In the genomic region with DNA sequence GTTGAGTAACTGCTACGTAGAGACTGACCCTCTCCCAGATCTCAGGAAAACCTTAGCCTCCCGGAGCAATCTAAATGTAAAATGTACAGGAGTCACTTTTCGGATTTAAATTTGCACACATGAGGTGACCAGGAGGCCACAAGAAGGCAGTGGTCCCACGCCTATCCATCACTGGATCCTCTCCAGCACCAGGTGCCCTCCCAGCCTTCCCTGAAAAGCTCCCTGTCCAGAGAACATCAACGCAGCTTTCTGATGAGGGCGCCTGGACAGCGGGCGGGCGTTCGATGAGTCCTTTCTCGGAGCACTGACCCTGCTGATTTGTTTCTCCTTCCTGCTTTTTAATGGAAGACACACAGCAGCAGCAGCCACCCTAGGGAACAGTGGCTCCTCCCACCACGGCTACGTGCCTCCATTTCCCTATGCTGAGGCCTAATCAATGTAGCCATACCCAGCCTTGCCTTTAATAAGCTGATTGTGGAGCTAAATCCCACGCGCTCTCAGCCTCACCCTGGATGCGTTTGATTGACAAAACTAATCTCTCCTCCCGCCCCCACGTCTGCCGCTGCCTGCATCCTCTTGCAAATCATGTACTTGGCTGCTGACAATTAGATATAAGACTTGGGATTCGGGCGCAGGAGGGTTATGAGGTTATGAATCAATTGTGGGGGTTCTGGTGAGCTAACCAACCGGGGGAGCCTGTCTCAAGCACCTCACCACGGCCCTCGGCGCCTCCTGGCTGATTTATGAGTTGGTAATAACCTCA, we compare ENCODE assay signal across 10 mouse cellular contexts.
DNase-seq lines count a peak whose midpoint lies in the region; ATAC-seq and TF ChIP-seq lines count a peak whose summit lies in the region.
"Had no signal": no experiment of that assay in that cellular context is flagged by ENCODE, and none has a peak within 500 bp of the region (broad histone marks: within the 10 kb centered on the region; RNA-seq: fewer than 3 reads in every experiment).

No protein-coding gene starts in this region.

- 64% methylated on average over 25 of the region's 25 CpGs for WGBS in forebrain, embryonic 13.5 days
- WGBS in forebrain, embryonic 11.5 days, result 71% methylated on average over 25 of the region's 25 CpGs
- 42% methylated on average over 25 of the region's 25 CpGs for WGBS in midbrain, postnatal 0 days

- peaks cover 33% of the 10 kb centered on the region for H3K4me1 ChIP-seq in forebrain, embryonic 13.5 days
- H3K4me1 ChIP-seq in forebrain, embryonic 11.5 days (replicated peaks; ENCODE audit: control insufficient read depth, insufficient read depth, low read length), result no peaks in the 10 kb centered on the region
- 0 out of 2 replicates have a peak, but pooled peaks cover 2% of the 10 kb centered on the region for H3K4me1 ChIP-seq in midbrain, postnatal 0 days (ENCODE audit: insufficient read depth, low read length)

- no peak overlapping the region for H3K4me2 ChIP-seq in forebrain, embryonic 13.5 days
- H3K4me2 ChIP-seq in forebrain, embryonic 11.5 days (ENCODE audit: low read depth, low read length, severe bottlenecking), result no peak overlapping the region
- no peak overlapping the region for H3K4me2 ChIP-seq in midbrain, postnatal 0 days (ENCODE audit: low read depth, low read length, poor library complexity, severe bottlenecking)

- no peaks in the 10 kb centered on the region for H3K9me3 ChIP-seq in forebrain, embryonic 13.5 days (replicated peaks)
- H3K9me3 ChIP-seq in forebrain, embryonic 11.5 days (ENCODE audit: control insufficient read depth, low read length), result no peaks in the 10 kb centered on the region
- no peaks in the 10 kb centered on the region for H3K9me3 ChIP-seq in midbrain, postnatal 0 days (ENCODE audit: low read length)

- H3K9ac ChIP-seq in forebrain, embryonic 13.5 days, result no peak overlapping the region
- H3K9ac ChIP-seq in forebrain, embryonic 11.5 days (ENCODE audit: low read length), result no peak overlapping the region
- H3K9ac ChIP-seq in midbrain, postnatal 0 days (replicated peaks; ENCODE audit: low read length, poor library complexity, severe bottlenecking), result no peak overlapping the region; the same call in 1 of the 2 replicates
- H3K9ac ChIP-seq: liver, postnatal 0 days had no signal

- H3K27ac ChIP-seq in forebrain, embryonic 13.5 days, result 0 out of 2 replicates have a peak overlapping the region, but pooled peaks have one; percentile 7
- H3K27ac ChIP-seq in forebrain, embryonic 11.5 days (ENCODE audit: low read depth, low read length), result no peak overlapping the region
- H3K27ac ChIP-seq in layer of hippocampus, adult 2 months, result peak overlapping the region; percentile 48; the same call in 1 of the 2 replicates
- H3K27ac ChIP-seq in midbrain, postnatal 0 days (ENCODE audit: low read depth, low read length), result peak overlapping the region; percentile 27; the same call in 1 of the 2 replicates
- H3K27ac ChIP-seq: gastrocnemius, adult 2 months had no signal

- H3K27me3 ChIP-seq in forebrain, embryonic 13.5 days, result no peaks in the 10 kb centered on the region
- no peaks in the 10 kb centered on the region for H3K27me3 ChIP-seq in forebrain, embryonic 11.5 days (ENCODE audit: control insufficient read depth, insufficient read depth, low read length)
- H3K27me3 ChIP-seq in midbrain, postnatal 0 days (ENCODE audit: insufficient read depth, low read length), result no peaks in the 10 kb centered on the region

- H3K4me3 ChIP-seq in forebrain, embryonic 13.5 days, result no peak overlapping the region
- H3K4me3 ChIP-seq in forebrain, embryonic 11.5 days (ENCODE audit: low read depth, low read length), result no peak overlapping the region
- no peak overlapping the region for H3K4me3 ChIP-seq in layer of hippocampus, adult 2 months
- H3K4me3 ChIP-seq in midbrain, postnatal 0 days (ENCODE audit: low read depth, low read length), result no peak overlapping the region

- no peaks in the 10 kb centered on the region for H3K36me3 ChIP-seq in forebrain, embryonic 13.5 days (ENCODE audit: poor library complexity, severe bottlenecking)
- H3K36me3 ChIP-seq in forebrain, embryonic 11.5 days (ENCODE audit: control insufficient read depth, insufficient read depth, low read length), result no peaks in the 10 kb centered on the region
- no peaks in the 10 kb centered on the region for H3K36me3 ChIP-seq in midbrain, postnatal 0 days (ENCODE audit: insufficient read depth, low read length)

- no peak for TF ChIP-seq CTCF in layer of hippocampus, adult 2 months (conservative IDR thresholded peaks at IDR 0.05)
- no peak for TF ChIP-seq CTCF in midbrain, postnatal 0 days (IDR thresholded peaks at IDR 0.05)

- no peak for DNase-seq in forebrain, embryonic 11.5 days (ENCODE audit: low spot score)
- peak; percentile 7 for DNase-seq in R1 (ENCODE audit: low read depth, low spot score)
- peak; percentile 68 to 78 for DNase-seq in layer of hippocampus, adult 2 months (ENCODE audit: low spot score in 2 of 2)
- peak; percentile 53 for DNase-seq in midbrain, postnatal 0 days (ENCODE audit: low spot score)
- no peak for DNase-seq in adrenal gland, adult 8-10 months
- no peak for DNase-seq in adrenal gland, postnatal 10 days
- DNase-seq in ovary, postnatal 10 days (ENCODE audit: low spot score), result no peak
- DNase-seq: gastrocnemius, adult 2 months; liver, postnatal 0 days had no signal

- peak; percentile 59; the same call in 1 of the 2 replicates for ATAC-seq in forebrain, embryonic 13.5 days
- no peak for ATAC-seq in forebrain, embryonic 11.5 days (replicated peaks; ENCODE audit: low FRiP score)
- peak; percentile 73 for ATAC-seq in midbrain, postnatal 0 days (ENCODE audit: low FRiP score)
- ATAC-seq: liver, postnatal 0 days had no signal

Comparison
In these comparisons a context has a peak if more than half of its experiments do, and no peak if none do; other contexts are left out.
1. DNase-seq: peak in R1 (single experiment), layer of hippocampus, adult 2 months (2 of 2) and midbrain, postnatal 0 days (single experiment); none in forebrain, embryonic 11.5 days (single experiment), adrenal gland, adult 8-10 months (single experiment), adrenal gland, postnatal 10 days (single experiment) and ovary, postnatal 10 days (single experiment).